Mouse (Mus musculus) midbrain, embryonic 12.5 days (tissue): Measurements from ENCODE around the gene Vav1. TPM values are rescaled to one million over a fixed set of nuclear protein-coding genes. Genes with fewer than 3 reads are reported as not detected.

Experiments used
- ATAC-seq: fragments of 200-750 bp; cut with Nextera tagmentation; 2 replicates; pipeline ENCODE4 v1.8.0; 2017; ENCODE audit warnings: low read depth, moderate TSS enrichment, moderate library complexity; ENCODE audit not compliant: low FRiP score
- H3K27ac ChIP-seq: fragments of 300-500 bp; sonication (generic); replicated peaks from 2 replicates; pipeline ENCODE4 v1.5.1; 2016; ENCODE audit warnings: mild to moderate bottlenecking
- H3K27me3 ChIP-seq: fragments of 300-500 bp; sonication (generic); 2 replicates; pipeline ENCODE4 v1.6.1; 2016; ENCODE audit warnings: mild to moderate bottlenecking
- H3K36me3 ChIP-seq: fragments of 300-500 bp; sonication (generic); 2 replicates; pipeline ENCODE4 v1.6.1; 2016
- H3K4me1 ChIP-seq: fragments of 300-500 bp; sonication (generic); 2 replicates; pipeline ENCODE4 v1.6.1; 2016
- H3K4me2 ChIP-seq: fragments of 300-500 bp; sonication (generic); replicated peaks from 2 replicates; pipeline ENCODE4 v1.6.1; 2016; ENCODE audit warnings: mild to moderate bottlenecking, moderate library complexity
- H3K4me3 ChIP-seq: fragments of 300-500 bp; sonication (generic); 2 replicates; pipeline ENCODE4 v1.5.1; 2016; ENCODE audit warnings: mild to moderate bottlenecking
- H3K9ac ChIP-seq: fragments of 300-500 bp; sonication (generic); replicated peaks from 2 replicates; pipeline ENCODE4 v1.6.1; 2016; ENCODE audit warnings: mild to moderate bottlenecking, moderate library complexity
- H3K9me3 ChIP-seq: fragments of 300-500 bp; sonication (generic); 2 replicates; pipeline ENCODE4 v1.6.1; 2016; ENCODE audit warnings: mild to moderate bottlenecking
- WGBS: fragments of 180-500 bp; shearing (Covaris S2); methylation state at CpG from one replicate; pipeline ENCODE4 v1.1.7; 2016; 5-methylcytosine and 5-hydroxymethylcytosine counted together
- polyA plus RNA-seq: library from polyadenylated mRNA; unstranded; fragments of >200 nt; fragmentation: Nextera tagmentation; extraction: Ambion mirVana; gene quantifications from 2 replicates; pipeline ENCODE4 v1.2.1, GENCODE M21; 2016

Vav1 gene
- polyA plus RNA-seq, 1 experiment from 2014 or later: 2.1 TPM

GRCm38 (mm10) chr17:57246663-57247392, 32.1 kb upstream of the Vav1 start:
- peaks cover 32% of the 10 kb centered on the region for H3K4me1 ChIP-seq
- no peaks in the 10 kb centered on the region for H3K9me3 ChIP-seq
- ATAC-seq: peak; percentile 59
- H3K9ac ChIP-seq: peak overlapping the region; percentile 71
- 4% methylated on average over 18 of the region's 18 CpGs for WGBS
- H3K27ac ChIP-seq: peak overlapping the region; percentile 97
- H3K27me3 ChIP-seq: no peaks in the 10 kb centered on the region
- peaks cover 22% of the 10 kb centered on the region for H3K36me3 ChIP-seq
- peak overlapping the region; percentile 71 for H3K4me3 ChIP-seq
- peak overlapping the region; percentile 81 for H3K4me2 ChIP-seq

DNA sequence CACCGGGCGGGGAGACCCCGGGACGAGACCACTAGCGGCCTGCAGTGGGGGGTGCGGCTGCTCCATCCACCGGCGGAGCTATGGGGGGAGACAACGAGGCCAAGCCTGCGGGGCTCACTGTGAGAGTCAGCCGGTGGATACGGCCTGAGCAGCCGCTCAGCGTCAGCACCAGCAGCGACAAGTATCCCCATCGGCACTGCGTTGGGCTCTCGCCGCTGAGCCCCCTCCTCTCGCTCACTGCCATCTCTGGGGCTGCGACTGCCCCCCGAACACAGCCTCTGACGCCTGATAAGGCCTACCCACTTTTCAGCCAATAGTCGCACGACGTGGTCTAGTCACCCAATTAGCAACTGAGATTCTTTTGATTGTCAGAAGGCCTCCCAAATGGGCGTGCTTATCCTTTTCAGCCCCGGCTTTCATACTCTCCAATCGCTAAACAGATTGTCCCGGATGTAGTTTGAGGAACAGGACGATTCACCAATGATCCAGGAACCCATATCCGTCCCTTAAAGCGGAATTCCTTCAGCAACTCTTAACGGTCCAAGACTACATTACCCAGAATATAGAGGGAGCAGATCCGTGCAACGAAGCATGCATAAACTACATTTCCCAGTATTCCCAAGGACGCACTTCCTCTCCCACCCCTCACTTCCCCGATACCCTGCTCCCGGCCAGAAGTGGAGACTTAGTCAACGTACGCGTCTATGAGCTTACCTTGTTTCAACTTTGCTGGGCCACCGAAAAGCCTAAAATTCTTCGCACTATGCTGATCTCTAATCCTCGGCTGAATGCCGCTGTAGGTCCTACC, 31.3 kb upstream of the Vav1 start:
- no peaks in the 10 kb centered on the region for H3K27me3 ChIP-seq
- peaks cover 32% of the 10 kb centered on the region for H3K4me1 ChIP-seq
- peak overlapping the region; percentile 97 for H3K27ac ChIP-seq
- no peaks in the 10 kb centered on the region for H3K9me3 ChIP-seq
- peak; percentile 93 for ATAC-seq
- H3K36me3 ChIP-seq: peaks cover 14% of the 10 kb centered on the region
- H3K4me3 ChIP-seq: peak overlapping the region; percentile 71
- H3K4me2 ChIP-seq: peak overlapping the region; percentile 93
- under 1% methylated on average over 46 of the region's 46 CpGs for WGBS
- H3K9ac ChIP-seq: peak overlapping the region; percentile 71

DNA sequence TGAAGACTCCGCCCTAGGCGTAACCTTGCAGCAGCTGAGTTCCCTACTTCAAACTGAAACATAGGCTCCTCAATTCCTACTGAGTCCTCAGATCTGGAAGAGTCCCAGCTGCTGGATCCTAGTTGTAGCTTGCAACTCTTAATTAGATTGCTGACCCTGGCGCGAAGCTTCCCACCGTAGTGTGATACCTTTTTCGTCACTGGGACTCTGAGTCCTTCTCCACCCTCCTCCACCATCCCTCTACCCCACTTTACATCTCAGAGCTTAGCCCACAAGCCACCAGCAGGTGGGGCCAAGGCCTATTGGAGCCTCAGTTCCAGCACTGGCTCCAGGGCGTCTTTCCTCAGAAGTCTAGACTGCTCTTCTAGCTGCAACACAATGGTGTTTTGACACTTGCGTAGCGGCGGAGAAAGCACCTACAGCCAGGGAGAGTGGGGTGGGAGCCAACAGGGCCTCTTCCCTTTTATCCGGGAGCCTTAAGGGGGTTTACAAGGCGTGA, 30.6 kb upstream of the Vav1 start, which contains the start of gene Gpr108:
Gene Gpr108 (minus strand): TSS at position 246 of the 499 bp plus-strand sequence.
- ATAC-seq: peak; percentile 49
- H3K4me2 ChIP-seq: peak within 1 kb of the TSS; percentile 93
- under 1% methylated on average over 12 of the region's 12 CpGs for WGBS
- peak within 1 kb of the TSS; percentile 97 for H3K27ac ChIP-seq
- H3K36me3 ChIP-seq: peaks cover 10% of the 10 kb centered on the region
- H3K9ac ChIP-seq: peak within 1 kb of the TSS; percentile 71
- H3K4me1 ChIP-seq: peaks cover 32% of the 10 kb centered on the region
- no peaks in the 10 kb centered on the region for H3K9me3 ChIP-seq
- no peaks in the 10 kb centered on the region for H3K27me3 ChIP-seq
- H3K4me3 ChIP-seq: peak within 1 kb of the TSS; percentile 71

GRCm38 (mm10) chr17:57248771-57249170, 30.1 kb upstream of the Vav1 start:
- H3K36me3 ChIP-seq: peaks cover 15% of the 10 kb centered on the region
- no peak for ATAC-seq
- H3K9ac ChIP-seq: peak overlapping the region; percentile 44
- no peaks in the 10 kb centered on the region for H3K9me3 ChIP-seq
- H3K4me3 ChIP-seq: peak overlapping the region; percentile 71
- H3K27ac ChIP-seq: peak overlapping the region; percentile 85
- H3K27me3 ChIP-seq: no peaks in the 10 kb centered on the region
- H3K4me1 ChIP-seq: peaks cover 32% of the 10 kb centered on the region
- peak overlapping the region; percentile 93 for H3K4me2 ChIP-seq
- WGBS: 13% methylated on average over 13 of the region's 13 CpGs

GRCm38 (mm10) chr17:57249186-57250181, 29.4 kb upstream of the Vav1 start, which contains the start of gene Trip10:
TSS of gene Trip10 (plus strand) at chr17:57249455.
- H3K36me3 ChIP-seq: peaks cover 18% of the 10 kb centered on the region
- H3K27me3 ChIP-seq: no peaks in the 10 kb centered on the region
- under 1% methylated on average over 46 of the region's 52 CpGs for WGBS
- H3K4me3 ChIP-seq: peak within 1 kb of the TSS; percentile 71
- H3K4me1 ChIP-seq: peaks cover 32% of the 10 kb centered on the region
- peak; percentile 20 for ATAC-seq
- H3K9me3 ChIP-seq: no peaks in the 10 kb centered on the region
- peak within 1 kb of the TSS; percentile 93 for H3K4me2 ChIP-seq
- H3K27ac ChIP-seq: peak within 1 kb of the TSS; percentile 85
- H3K9ac ChIP-seq: peak within 1 kb of the TSS; percentile 66

GRCm38 (mm10) chr17:57250461-57251160, 28.3 kb upstream of the Vav1 start:
- Histone ChIP-seq H3K4me3 (peak overlapping the region; percentile 71), H3K9ac (peak overlapping the region; percentile 66), H3K36me3 (peaks cover 24% of the 10 kb centered on the region), H3K4me1 (peaks cover 32% of the 10 kb centered on the region), H3K4me2 (peak overlapping the region; percentile 93), H3K27me3 (no peaks in the 10 kb centered on the region), H3K27ac (no peak overlapping the region), H3K9me3 (no peaks in the 10 kb centered on the region)
- WGBS: 2% methylated on average over 33 of the region's 33 CpGs
- ATAC-seq: no peak

GRCm38 (mm10) chr17:57251431-57251830, 27.5 kb upstream of the Vav1 start:
- Histone ChIP-seq H3K4me3 (no peak overlapping the region), H3K4me2 (no peak overlapping the region), H3K9me3 (no peaks in the 10 kb centered on the region), H3K9ac (no peak overlapping the region), H3K4me1 (peaks cover 28% of the 10 kb centered on the region), H3K27me3 (no peaks in the 10 kb centered on the region), H3K27ac (no peak overlapping the region), H3K36me3 (peaks cover 25% of the 10 kb centered on the region)
- ATAC-seq: no peak
- 91% methylated on average over 3 of the region's 3 CpGs for WGBS

DNA sequence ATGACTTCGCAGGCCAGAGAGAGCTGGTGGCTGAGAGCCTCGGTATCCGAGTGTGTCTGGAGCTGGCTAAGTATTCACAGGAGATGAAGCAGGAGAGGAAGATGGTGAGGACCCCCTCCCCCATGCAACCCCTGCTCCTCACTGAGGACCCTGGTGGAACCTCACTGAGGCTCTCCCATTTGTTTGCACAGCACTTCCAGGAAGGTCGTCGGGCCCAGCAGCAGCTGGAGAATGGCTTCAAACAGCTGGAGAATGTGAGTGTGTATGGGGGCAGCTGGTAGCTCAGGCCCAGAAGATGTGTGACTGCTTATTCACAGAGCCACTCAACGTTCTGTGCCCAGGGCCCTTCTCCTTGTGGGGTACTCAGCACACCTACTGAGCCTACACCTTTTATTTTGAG, 25.6 kb upstream of the Vav1 start:
- 84% methylated on average over 6 of the region's 6 CpGs for WGBS
- H3K36me3 ChIP-seq: peaks cover 41% of the 10 kb centered on the region
- peaks cover 22% of the 10 kb centered on the region for H3K4me1 ChIP-seq
- no peak for ATAC-seq
- H3K9ac ChIP-seq: no peak overlapping the region
- H3K27me3 ChIP-seq: no peaks in the 10 kb centered on the region
- H3K9me3 ChIP-seq: no peaks in the 10 kb centered on the region
- no peak overlapping the region for H3K27ac ChIP-seq
- H3K4me2 ChIP-seq: no peak overlapping the region
- H3K4me3 ChIP-seq: no peak overlapping the region

GRCm38 (mm10) chr17:57255354-57255753, 23.5 kb upstream of the Vav1 start:
- Histone ChIP-seq H3K9me3 (no peaks in the 10 kb centered on the region), H3K9ac (no peak overlapping the region), H3K4me2 (no peak overlapping the region), H3K4me3 (no peak overlapping the region), H3K27ac (no peak overlapping the region), H3K36me3 (peaks cover 55% of the 10 kb centered on the region), H3K4me1 (peaks cover 7% of the 10 kb centered on the region), H3K27me3 (no peaks in the 10 kb centered on the region)
- WGBS: 95% methylated on average over 14 of the region's 14 CpGs
- no peak for ATAC-seq

- Histone ChIP-seq H3K36me3 (peaks cover 71% of the 10 kb centered on the region), H3K9ac (no peak overlapping the region), H3K4me1 (no peaks in the 10 kb centered on the region), H3K9me3 (no peaks in the 10 kb centered on the region), H3K4me2 (no peak overlapping the region), H3K27me3 (no peaks in the 10 kb centered on the region), H3K4me3 (no peak overlapping the region), H3K27ac (no peak overlapping the region)
- ATAC-seq: no peak
- WGBS: 96% methylated on average over 22 of the region's 22 CpGs
These were observed 21.9 kb upstream of the Vav1 start for GRCm38 (mm10) chr17:57256921-57257485.
